Mouse (Mus musculus): ENCODE measurements at regions not wholly inside any gene's neighbourhood (a gene's known extent, or its start where the extent isn't known, plus 50 kb on each side); places are given as distances from the start of the nearest gene placed in this dataset.
A peak's percentile ranks its signal among the peaks of the same experiment; 100 is the strongest.
"Not testable (repeated sequence)": the region's sequence is repeated elsewhere in the genome, so short reads cannot be mapped to it uniquely, and the experiment has no call there.

DNA sequence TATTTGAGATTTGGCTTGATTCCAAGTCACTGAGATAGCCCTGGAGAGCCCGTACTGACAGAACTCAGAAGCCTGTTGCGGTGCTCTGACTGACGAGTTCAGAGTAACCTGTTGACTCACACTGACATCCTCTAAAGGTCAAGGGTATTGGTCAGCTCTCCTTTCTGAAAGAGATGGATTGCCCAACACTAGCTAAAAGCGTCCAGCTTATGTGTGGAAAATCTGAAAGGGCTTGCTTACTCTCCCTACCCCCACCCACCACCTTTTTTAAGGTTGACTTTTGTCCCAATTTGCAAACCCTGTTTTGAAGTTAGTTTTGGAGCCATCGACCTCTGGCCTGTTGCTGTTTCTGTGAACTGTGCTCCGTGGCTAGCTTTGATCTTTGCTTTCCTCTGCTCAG, 92.4 kb upstream of the Palmd start:
- Histone ChIP-seq H3K4me2 (ENCODE audit: low read depth, low read length) (no peak overlapping the region), H3K9ac (ENCODE audit: low read length) (no peak overlapping the region), H3K9me3 (replicated peaks; ENCODE audit: control insufficient read depth, low read length) (peaks cover 2% of the 10 kb centered on the region; the same call in 1 of the 2 replicates), H3K36me3 (ENCODE audit: control insufficient read depth, insufficient read depth) (no peaks in the 10 kb centered on the region), H3K4me1 (ENCODE audit: control insufficient read depth, insufficient read depth, low read length) (no peaks in the 10 kb centered on the region), H3K27ac (ENCODE audit: low read length) (no peak overlapping the region), H3K27me3 (ENCODE audit: control insufficient read depth, insufficient read depth, low read length) (no peaks in the 10 kb centered on the region), H3K4me3 (ENCODE audit: low read length) (no peak overlapping the region)
- WGBS, result 51% methylated on average over 6 of the region's 6 CpGs
- no peak for ATAC-seq (replicated peaks; ENCODE audit: extremely low read depth, insufficient read depth, low FRiP score)

GRCm38 (mm10) chr3:117054711-117055110, 85.9 kb upstream of the Palmd start:
- H3K27ac ChIP-seq (ENCODE audit: low read length); ATAC-seq (replicated peaks; ENCODE audit: extremely low read depth, insufficient read depth, low FRiP score); H3K4me3 ChIP-seq (ENCODE audit: low read length); H3K9ac ChIP-seq (ENCODE audit: low read length); H3K36me3 ChIP-seq (ENCODE audit: control insufficient read depth, insufficient read depth); H3K27me3 ChIP-seq (ENCODE audit: control insufficient read depth, insufficient read depth, low read length); H3K9me3 ChIP-seq (replicated peaks; ENCODE audit: control insufficient read depth, low read length); H3K4me2 ChIP-seq (ENCODE audit: low read depth, low read length); H3K4me1 ChIP-seq (ENCODE audit: control insufficient read depth, insufficient read depth, low read length): not testable (repeated sequence)
- 65% methylated on average over 3 of the region's 3 CpGs for WGBS

DNA sequence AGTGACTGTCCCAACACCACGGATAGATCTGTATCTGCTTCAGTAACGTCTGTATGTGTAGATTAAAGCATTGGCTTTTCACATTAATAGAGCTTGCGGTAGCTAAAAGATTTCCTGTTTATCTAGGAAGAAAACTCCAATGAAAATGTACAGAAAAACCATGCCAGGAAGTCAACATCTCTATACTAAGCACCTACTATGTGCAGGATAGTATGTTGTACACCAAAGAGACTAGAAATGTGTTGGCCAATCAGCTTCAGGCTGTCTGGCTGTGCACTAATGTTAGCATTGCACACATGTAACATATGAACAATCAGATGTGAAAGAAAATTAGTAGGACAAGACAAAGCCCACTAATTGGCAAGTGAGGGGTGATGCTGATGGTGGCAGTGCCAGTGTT, 82.6 kb upstream of the Palmd start:
- H3K4me2 ChIP-seq (ENCODE audit: low read depth, low read length), result no peak overlapping the region
- WGBS, result 75% methylated on average over 3 of the region's 3 CpGs
- no peaks in the 10 kb centered on the region for H3K27me3 ChIP-seq (ENCODE audit: control insufficient read depth, insufficient read depth, low read length)
- no peaks in the 10 kb centered on the region for H3K4me1 ChIP-seq (ENCODE audit: control insufficient read depth, insufficient read depth, low read length)
- H3K9ac ChIP-seq (ENCODE audit: low read length), result no peak overlapping the region
- no peaks in the 10 kb centered on the region for H3K36me3 ChIP-seq (ENCODE audit: control insufficient read depth, insufficient read depth)
- no peak for ATAC-seq (replicated peaks; ENCODE audit: extremely low read depth, insufficient read depth, low FRiP score)
- no peaks in the 10 kb centered on the region for H3K9me3 ChIP-seq (replicated peaks; ENCODE audit: control insufficient read depth, low read length)
- H3K4me3 ChIP-seq (ENCODE audit: low read length), result no peak overlapping the region
- no peak overlapping the region for H3K27ac ChIP-seq (ENCODE audit: low read length)

DNA sequence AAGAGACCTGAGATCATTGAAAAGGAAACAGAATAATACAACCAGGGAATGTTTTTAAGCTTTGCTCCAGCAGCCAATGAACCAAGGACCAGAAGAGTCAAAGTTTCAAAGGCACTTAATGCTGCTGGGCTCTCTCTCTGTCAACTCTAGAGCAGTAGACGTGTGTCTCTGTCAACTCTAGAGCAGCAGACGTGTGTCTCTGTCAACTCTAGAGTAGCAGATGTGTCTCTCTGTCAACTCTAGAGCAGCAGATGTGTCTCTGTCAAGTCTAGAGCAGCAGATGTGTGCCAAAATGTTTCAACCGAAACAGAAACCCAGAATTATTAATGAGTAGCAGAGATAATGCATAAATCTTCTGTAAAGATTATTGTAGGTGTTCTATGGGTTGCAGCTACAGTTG, 82.1 kb upstream of the Palmd start:
- ATAC-seq (replicated peaks; ENCODE audit: extremely low read depth, insufficient read depth, low FRiP score), result no peak
- Histone ChIP-seq H3K27me3 (ENCODE audit: control insufficient read depth, insufficient read depth, low read length) (no peaks in the 10 kb centered on the region), H3K4me3 (ENCODE audit: low read length) (no peak overlapping the region), H3K4me2 (ENCODE audit: low read depth, low read length) (no peak overlapping the region), H3K4me1 (ENCODE audit: control insufficient read depth, insufficient read depth, low read length) (no peaks in the 10 kb centered on the region), H3K36me3 (ENCODE audit: control insufficient read depth, insufficient read depth) (no peaks in the 10 kb centered on the region), H3K9me3 (replicated peaks; ENCODE audit: control insufficient read depth, low read length) (no peaks in the 10 kb centered on the region), H3K9ac (ENCODE audit: low read length) (no peak overlapping the region), H3K27ac (ENCODE audit: low read length) (no peak overlapping the region)
- WGBS, result 57% methylated on average over 3 of the region's 3 CpGs

DNA sequence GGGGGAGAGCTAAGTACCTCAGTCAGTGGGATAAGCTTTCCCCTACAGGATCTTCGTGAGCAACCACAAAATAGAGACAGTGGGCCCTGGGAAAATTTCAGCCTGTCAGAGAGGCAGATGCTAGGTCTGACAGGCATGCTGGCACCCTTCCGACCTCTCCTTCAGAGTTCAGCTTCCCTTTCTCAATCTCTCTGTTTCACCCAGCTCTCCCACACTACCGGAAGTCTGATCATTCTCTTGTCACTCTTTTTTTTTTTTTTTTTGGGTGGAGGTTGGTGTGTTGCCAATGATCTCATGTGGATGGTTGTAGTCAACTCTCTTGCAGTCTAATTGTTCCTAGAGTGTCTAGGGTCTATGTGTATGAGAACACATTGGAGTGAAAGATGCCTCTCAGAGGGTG, 80.6 kb upstream of the Palmd start:
- H3K4me1 ChIP-seq (ENCODE audit: control insufficient read depth, insufficient read depth, low read length), result no peaks in the 10 kb centered on the region
- H3K36me3 ChIP-seq (ENCODE audit: control insufficient read depth, insufficient read depth), result no peaks in the 10 kb centered on the region
- no peak overlapping the region for H3K9ac ChIP-seq (ENCODE audit: low read length)
- WGBS, result 42% methylated on average over 3 of the region's 3 CpGs
- no peak overlapping the region for H3K4me3 ChIP-seq (ENCODE audit: low read length)
- no peak overlapping the region for H3K4me2 ChIP-seq (ENCODE audit: low read depth, low read length)
- no peaks in the 10 kb centered on the region for H3K27me3 ChIP-seq (ENCODE audit: control insufficient read depth, insufficient read depth, low read length)
- H3K27ac ChIP-seq (ENCODE audit: low read length), result no peak overlapping the region
- no peaks in the 10 kb centered on the region for H3K9me3 ChIP-seq (replicated peaks; ENCODE audit: control insufficient read depth, low read length)
- no peak for ATAC-seq (replicated peaks; ENCODE audit: extremely low read depth, insufficient read depth, low FRiP score)

GRCm38 (mm10) chr3:117044809-117045208, 76.0 kb upstream of the Palmd start:
- no peak overlapping the region for H3K9ac ChIP-seq (ENCODE audit: low read length)
- no peaks in the 10 kb centered on the region for H3K9me3 ChIP-seq (replicated peaks; ENCODE audit: control insufficient read depth, low read length)
- no peak overlapping the region for H3K4me3 ChIP-seq (ENCODE audit: low read length)
- H3K36me3 ChIP-seq (ENCODE audit: control insufficient read depth, insufficient read depth), result no peaks in the 10 kb centered on the region
- no peak overlapping the region for H3K27ac ChIP-seq (ENCODE audit: low read length)
- peaks cover 4% of the 10 kb centered on the region; the same call in 1 of the 2 replicates for H3K4me1 ChIP-seq (ENCODE audit: control insufficient read depth, insufficient read depth, low read length)
- H3K4me2 ChIP-seq (ENCODE audit: low read depth, low read length), result no peak overlapping the region
- ATAC-seq (replicated peaks; ENCODE audit: extremely low read depth, insufficient read depth, low FRiP score), result peak; percentile 28; the same call in 1 of the 2 replicates
- 71% methylated on average over 4 of the region's 4 CpGs for WGBS
- H3K27me3 ChIP-seq (ENCODE audit: control insufficient read depth, insufficient read depth, low read length), result no peaks in the 10 kb centered on the region

GRCm38 (mm10) chr3:117044304-117044703, 75.5 kb upstream of the Palmd start:
- Histone ChIP-seq H3K4me3 (ENCODE audit: low read length) (no peak overlapping the region), H3K9me3 (replicated peaks; ENCODE audit: control insufficient read depth, low read length) (no peaks in the 10 kb centered on the region), H3K27ac (ENCODE audit: low read length) (no peak overlapping the region; the same call in 1 of the 2 replicates), H3K9ac (ENCODE audit: low read length) (no peak overlapping the region), H3K36me3 (ENCODE audit: control insufficient read depth, insufficient read depth) (no peaks in the 10 kb centered on the region), H3K4me1 (ENCODE audit: control insufficient read depth, insufficient read depth, low read length) (peaks cover 4% of the 10 kb centered on the region; the same call in 1 of the 2 replicates), H3K27me3 (ENCODE audit: control insufficient read depth, insufficient read depth, low read length) (no peaks in the 10 kb centered on the region), H3K4me2 (ENCODE audit: low read depth, low read length) (no peak overlapping the region)
- peak; percentile 65; the same call in 1 of the 2 replicates for ATAC-seq (replicated peaks; ENCODE audit: extremely low read depth, insufficient read depth, low FRiP score)
- 19% methylated on average over 2 of the region's 2 CpGs for WGBS

DNA sequence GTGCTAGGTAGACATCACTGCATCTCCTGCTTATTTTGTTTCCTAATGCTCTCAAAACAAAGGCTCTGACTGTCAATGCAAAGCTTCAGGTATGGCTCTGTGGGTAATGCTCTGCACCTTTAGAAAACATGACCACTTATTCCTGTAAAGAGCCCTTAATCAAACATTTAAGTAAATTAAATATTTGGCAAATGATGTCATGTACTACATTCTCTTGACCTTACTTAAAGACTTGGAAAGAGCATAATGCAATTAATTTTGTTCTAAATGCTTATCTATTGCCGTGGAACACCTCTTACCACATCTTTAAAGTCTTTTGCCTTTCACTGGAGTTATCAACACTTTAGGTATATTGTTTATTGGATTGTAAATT, 70.1 kb upstream of the Palmd start:
- Histone ChIP-seq H3K27me3 (ENCODE audit: control insufficient read depth, insufficient read depth, low read length) (no peaks in the 10 kb centered on the region), H3K36me3 (ENCODE audit: control insufficient read depth, insufficient read depth) (no peaks in the 10 kb centered on the region), H3K4me3 (ENCODE audit: low read length) (no peak overlapping the region), H3K9ac (ENCODE audit: low read length) (no peak overlapping the region), H3K9me3 (replicated peaks; ENCODE audit: control insufficient read depth, low read length) (no peaks in the 10 kb centered on the region), H3K4me1 (ENCODE audit: control insufficient read depth, insufficient read depth, low read length) (no peaks in the 10 kb centered on the region), H3K27ac (ENCODE audit: low read length) (no peak overlapping the region), H3K4me2 (ENCODE audit: low read depth, low read length) (no peak overlapping the region)
- 48% methylated on average over 1 of the region's 1 CpGs for WGBS
- ATAC-seq (replicated peaks; ENCODE audit: extremely low read depth, insufficient read depth, low FRiP score), result no peak

DNA sequence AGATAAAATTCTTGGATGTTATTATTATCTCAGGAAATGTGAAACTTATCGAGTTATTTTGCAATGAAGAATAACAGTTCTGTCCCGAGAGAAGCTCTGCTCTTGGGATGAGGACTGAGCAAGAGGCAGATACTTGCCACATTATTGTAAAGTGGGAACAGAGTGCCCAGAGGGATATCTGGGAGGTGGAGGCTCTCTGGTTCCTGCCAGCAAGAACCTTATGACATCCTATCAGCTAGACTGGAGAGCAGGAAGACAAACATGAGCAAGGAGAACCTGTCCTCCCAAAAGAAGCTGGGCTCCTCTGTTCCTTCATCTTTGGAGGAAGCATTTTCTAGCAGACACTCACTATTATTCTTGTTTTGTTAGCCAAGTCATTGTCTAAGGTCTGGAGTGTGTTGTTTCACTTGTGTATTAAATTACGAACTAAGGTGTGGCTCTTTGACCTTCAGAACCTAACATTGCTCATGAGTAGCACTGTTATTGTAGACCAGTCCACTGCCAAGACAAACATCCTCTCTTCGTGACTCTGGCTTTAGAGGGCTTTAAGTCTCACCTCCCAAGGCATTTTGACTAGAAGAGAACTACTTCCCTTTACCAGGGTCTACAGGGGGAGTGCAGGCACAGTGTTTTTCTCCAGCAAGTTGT, 69.6 kb upstream of the Palmd start:
- 47% methylated on average over 4 of the region's 4 CpGs for WGBS
- Histone ChIP-seq H3K27ac (ENCODE audit: low read length) (peak overlapping the region; percentile 70), H3K4me1 (ENCODE audit: control insufficient read depth, insufficient read depth, low read length) (no peaks in the 10 kb centered on the region), H3K9me3 (replicated peaks; ENCODE audit: control insufficient read depth, low read length) (no peaks in the 10 kb centered on the region), H3K36me3 (ENCODE audit: control insufficient read depth, insufficient read depth) (no peaks in the 10 kb centered on the region), H3K4me3 (ENCODE audit: low read length) (no peak overlapping the region), H3K4me2 (ENCODE audit: low read depth, low read length) (no peak overlapping the region), H3K27me3 (ENCODE audit: control insufficient read depth, insufficient read depth, low read length) (no peaks in the 10 kb centered on the region), H3K9ac (ENCODE audit: low read length) (no peak overlapping the region)
- ATAC-seq (replicated peaks; ENCODE audit: extremely low read depth, insufficient read depth, low FRiP score), result peak; percentile 73
